ENCODE assay signal across 15 mouse cellular contexts in genomic region chr1:161983451-161983850, GRCm38 (mm10). TPM values are rescaled to one million over a fixed set of nuclear protein-coding genes. Genes with fewer than 3 reads are reported as not detected.
DNase-seq lines count a peak whose midpoint lies in the region; ATAC-seq and TF ChIP-seq lines count a peak whose summit lies in the region.
"Had no signal": no experiment of that assay in that cellular context is flagged by ENCODE, and none has a peak within 500 bp of the region (broad histone marks: within the 10 kb centered on the region; RNA-seq: fewer than 3 reads in every experiment).

No protein-coding gene starts in this region.

- H3K27ac ChIP-seq in embryonic facial prominence, embryonic 12.5 days, result peak overlapping the region; percentile 54
- no peak overlapping the region for H3K27ac ChIP-seq in intestine, postnatal 0 days (ENCODE audit: low read depth, low read length)
- H3K27ac ChIP-seq: heart, embryonic 15.5 days had no signal

- no peaks in the 10 kb centered on the region for H3K9me3 ChIP-seq in embryonic facial prominence, embryonic 12.5 days
- H3K9me3 ChIP-seq in intestine, postnatal 0 days (ENCODE audit: control insufficient read depth), result no peaks in the 10 kb centered on the region
- H3K9me3 ChIP-seq: heart, embryonic 15.5 days; megakaryocyte, embryonic 14.5 days had no signal

- H3K4me2 ChIP-seq in embryonic facial prominence, embryonic 12.5 days (replicated peaks), result no peak overlapping the region
- H3K4me2 ChIP-seq in intestine, postnatal 0 days (replicated peaks; ENCODE audit: low read depth), result no peak overlapping the region
- H3K4me2 ChIP-seq: heart, embryonic 15.5 days had no signal

- intact Hi-C loops in heart, postnatal 14 days (cut with DNase I), result no loop called here

- no peak for ATAC-seq in embryonic facial prominence, embryonic 12.5 days (ENCODE audit: insufficient number of reproducible peaks, insufficient read depth, low FRiP score, low TSS enrichment)
- no peak for ATAC-seq in intestine, postnatal 0 days
- ATAC-seq: CD4-positive, CD25-positive, alpha-beta regulatory T cell, adult 4 months; intestine, embryonic 16.5 days had no signal

- peak; percentile 49 for DNase-seq in heart, adult 8-10 months (ENCODE audit: low spot score)
- DNase-seq in heart, postnatal 4 days, result no peak
- peak; percentile 6 for DNase-seq in NIH3T3 (ENCODE audit: low read depth)
- peak; percentile 21 to 31 for DNase-seq in heart, postnatal 14 days
- DNase-seq in right cerebral cortex, postnatal 4 days, result no peak
- DNase-seq in urinary bladder, adult 18-20 months (ENCODE audit: low spot score in 2 of 2), result no peak
- DNase-seq: cerebellum, postnatal 25 days; lung, adult 18-20 months had no signal

- TF ChIP-seq CTCF in intestine, postnatal 0 days (IDR thresholded peaks at IDR 0.05; ENCODE audit: low read depth), result no peak

- H3K36me3 ChIP-seq in embryonic facial prominence, embryonic 12.5 days, result no peaks in the 10 kb centered on the region
- no peaks in the 10 kb centered on the region for H3K36me3 ChIP-seq in intestine, postnatal 0 days (ENCODE audit: control insufficient read depth, insufficient read depth)
- H3K36me3 ChIP-seq: heart, embryonic 15.5 days had no signal

- peaks cover 21% of the 10 kb centered on the region for H3K4me1 ChIP-seq in embryonic facial prominence, embryonic 12.5 days
- H3K4me1 ChIP-seq in intestine, postnatal 0 days (replicated peaks; ENCODE audit: control insufficient read depth, insufficient read depth, low read length), result no peaks in the 10 kb centered on the region
- H3K4me1 ChIP-seq: heart, embryonic 15.5 days; megakaryocyte, embryonic 14.5 days had no signal

- no peak overlapping the region for H3K4me3 ChIP-seq in embryonic facial prominence, embryonic 12.5 days
- no peak overlapping the region for H3K4me3 ChIP-seq in intestine, postnatal 0 days (ENCODE audit: low read depth, low read length)
- H3K4me3 ChIP-seq: heart, embryonic 15.5 days; megakaryocyte, embryonic 14.5 days had no signal

- 70% methylated on average over 6 of the region's 6 CpGs for WGBS in embryonic facial prominence, embryonic 12.5 days
- WGBS in intestine, postnatal 0 days, result 71% methylated on average over 6 of the region's 6 CpGs

- H3K27me3 ChIP-seq in embryonic facial prominence, embryonic 12.5 days, result no peaks in the 10 kb centered on the region
- no peaks in the 10 kb centered on the region for H3K27me3 ChIP-seq in intestine, postnatal 0 days (replicated peaks; ENCODE audit: control insufficient read depth, insufficient read depth, low read length)
- H3K27me3 ChIP-seq: heart, embryonic 15.5 days had no signal

- H3K9ac ChIP-seq in embryonic facial prominence, embryonic 12.5 days, result no peak overlapping the region
- H3K9ac ChIP-seq in intestine, postnatal 0 days (ENCODE audit: low read depth, low read length), result no peak overlapping the region
- H3K9ac ChIP-seq: heart, embryonic 15.5 days had no signal

RNA-seq across cellular contexts. Expression of gene 4930558K02Rik, which starts 4.0 kb away (rescaled TPM):
- not detected for total RNA-seq in heart, adult 8-10 months (2022)
- total RNA-seq in heart, postnatal 4 days (2021), result not detected
- polyA plus RNA-seq in embryonic facial prominence, embryonic 12.5 days (2016; fragmentation: Nextera tagmentation; extraction: Ambion mirVana), result not detected in 2 replicates
- not detected for total RNA-seq in heart, postnatal 14 days (2021)
- not detected in 2 replicates for polyA plus RNA-seq in intestine, postnatal 0 days (2015; fragmentation: Nextera tagmentation; extraction: Ambion mirVana)
- total RNA-seq: layer of hippocampus, adult 18-20 months had no signal
- polyA plus RNA-seq: CD4-positive, CD25-positive, alpha-beta regulatory T cell, adult 4 months; heart, embryonic 15.5 days; intestine, embryonic 16.5 days had no signal

RNA-seq across cellular contexts. Expression of gene Pigc, which starts 14.5 kb away (rescaled TPM):
- 10 to 100 TPM in 3 of 4 experiments, 1 to 10 TPM in 1; 10.0 to 11.2 (median 10.5) TPM for total RNA-seq in heart, adult 8-10 months (2022)
- total RNA-seq in heart, postnatal 4 days (2021), result 10 to 100 TPM; 14.8 to 16.7 TPM
- polyA plus RNA-seq in embryonic facial prominence, embryonic 12.5 days (2016; fragmentation: Nextera tagmentation; extraction: Ambion mirVana), result 44.1 and 48.3 TPM in 2 replicates
- total RNA-seq in heart, postnatal 14 days (2021), result 10 to 100 TPM; 17.6 to 21.6 TPM
- polyA plus RNA-seq in intestine, postnatal 0 days (2015; fragmentation: Nextera tagmentation; extraction: Ambion mirVana), result 35.0 and 36.6 TPM in 2 replicates

Comparison
In these comparisons a context has a peak if more than half of its experiments do, and no peak if none do; other contexts are left out.
1. DNase-seq: peak in heart, adult 8-10 months (single experiment), NIH3T3 (single experiment) and heart, postnatal 14 days (2 of 2); none in heart, postnatal 4 days (single experiment), right cerebral cortex, postnatal 4 days (single experiment) and urinary bladder, adult 18-20 months (0 of 2).